Mouse (Mus musculus) testis, postnatal 10 days (tissue): Measurements from ENCODE around the gene Tom1l2.

Source experiments
- DNase-seq: peaks from one replicate; pipeline ENCODE4 v3.0.0; 2021; ENCODE audit warnings: low spot score

The Tom1l2 gene

GRCm38 (mm10) chr11:60265271-60265985 lies 87.3 kb downstream of the Tom1l2 start:
- no peak for DNase-seq

- no peak for DNase-seq
Measured at GRCm38 (mm10) chr11:60264651-60265050, 88.1 kb downstream of the Tom1l2 start.

DNA sequence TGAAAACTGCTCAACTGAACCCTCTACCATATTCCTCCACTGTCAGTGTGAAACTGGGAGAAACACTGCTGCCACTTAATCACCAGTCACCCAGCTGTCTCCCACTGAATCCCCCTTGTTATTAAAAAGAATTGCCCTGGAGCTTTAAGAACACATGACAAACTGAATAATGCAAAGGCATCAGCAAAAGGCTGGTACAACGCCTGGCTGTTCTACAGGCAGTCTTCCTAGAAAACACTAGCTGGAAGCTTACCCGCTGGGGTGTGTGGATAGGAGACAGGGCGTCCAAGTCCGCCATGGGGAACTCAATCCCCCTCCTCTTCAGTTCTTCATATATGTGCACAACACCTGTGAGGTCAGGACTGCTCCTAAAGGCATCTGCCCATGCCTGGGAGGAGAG lies 90.3 kb downstream of the Tom1l2 start:
- no peak for DNase-seq

- DNase-seq, result no peak
Measured at GRCm38 (mm10) chr11:60260743-60261142, 92.0 kb downstream of the Tom1l2 start.

DNA sequence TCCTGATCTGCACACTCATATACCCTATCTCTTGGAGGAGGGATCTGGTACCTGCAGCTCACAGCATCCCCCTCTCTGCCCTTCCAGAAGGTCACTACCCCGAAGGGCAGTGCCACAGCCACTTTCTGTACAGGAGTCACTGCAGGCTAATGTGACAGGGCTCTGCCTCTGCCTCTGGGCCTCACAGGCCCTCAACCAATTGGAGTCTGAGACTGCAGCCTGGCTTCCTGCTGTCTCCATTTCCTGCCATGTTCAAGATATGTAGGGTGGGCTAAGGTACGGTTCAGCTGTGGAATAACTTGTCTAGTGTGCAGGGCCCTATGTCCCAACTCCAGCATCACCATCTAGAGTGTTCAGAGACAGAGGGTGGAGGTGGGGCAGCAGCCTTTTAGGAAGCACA lies 95.0 kb downstream of the Tom1l2 start:
- no peak for DNase-seq

GRCm38 (mm10) chr11:60256713-60257112 lies 96.0 kb downstream of the Tom1l2 start:
- no peak for DNase-seq

DNA sequence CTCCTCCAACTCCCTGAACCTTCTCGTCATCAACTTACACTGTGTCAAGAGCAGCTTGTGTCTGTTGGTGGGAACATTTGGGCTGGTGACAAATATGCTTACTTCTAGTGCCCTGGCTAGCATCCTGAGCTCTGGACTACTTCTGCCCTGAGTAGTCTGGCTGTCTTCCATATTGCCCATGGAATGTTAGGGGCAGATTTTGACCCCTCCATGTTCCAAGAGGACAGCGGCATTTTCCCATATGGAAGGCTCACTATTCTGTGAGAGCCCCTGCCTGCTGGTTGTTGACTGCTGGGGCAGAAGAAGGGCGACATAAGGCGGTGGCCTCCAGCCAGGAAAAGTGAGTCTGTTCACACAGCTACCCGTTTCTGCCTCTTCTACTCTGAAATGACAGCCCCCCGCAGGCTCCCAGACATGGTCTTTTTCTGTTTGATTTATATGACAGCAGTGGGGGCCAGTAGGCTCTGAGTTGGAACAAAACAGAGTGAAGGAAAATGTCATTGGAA lies 96.5 kb downstream of the Tom1l2 start:
- DNase-seq, result no peak

DNA sequence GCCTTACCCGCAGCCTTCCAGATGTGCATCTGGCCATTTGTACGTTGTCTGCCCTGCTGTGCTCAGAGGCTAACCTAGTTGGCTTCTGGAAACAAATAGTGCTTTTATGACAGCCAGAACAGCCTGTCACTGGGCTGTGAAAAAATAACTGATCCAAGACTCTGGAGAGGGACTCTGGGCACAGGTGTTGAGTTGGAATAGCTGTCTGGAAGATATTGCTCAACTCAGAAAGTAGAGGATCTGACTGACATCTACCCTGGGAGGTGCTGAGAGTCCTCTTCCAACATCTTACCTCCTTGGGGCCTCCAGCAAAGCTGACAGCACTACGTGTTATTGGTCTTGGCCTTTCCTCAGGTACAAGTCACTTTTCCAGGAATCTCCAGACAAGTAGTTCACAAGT lies 97.1 kb downstream of the Tom1l2 start:
- DNase-seq, result no peak

DNA sequence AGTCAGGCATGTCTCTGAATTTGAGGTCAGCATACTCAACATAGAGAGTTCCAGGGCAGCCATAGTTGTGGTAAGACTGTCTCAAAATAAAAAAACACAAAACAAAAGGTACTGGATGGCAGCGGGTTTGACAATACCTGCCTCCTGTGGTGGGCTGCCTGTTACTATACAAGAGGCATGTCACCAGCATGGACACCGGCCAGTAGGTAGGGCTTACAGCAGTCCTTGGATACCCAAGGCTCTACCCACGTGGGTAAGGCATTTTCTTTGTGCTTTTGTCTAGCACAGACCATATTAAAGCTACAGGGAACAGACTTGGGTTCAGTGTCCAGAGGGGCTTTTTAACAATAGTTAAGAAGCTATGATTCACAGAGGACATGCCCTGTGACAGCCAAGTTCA lies 97.5 kb downstream of the Tom1l2 start:
- no peak for DNase-seq

DNA sequence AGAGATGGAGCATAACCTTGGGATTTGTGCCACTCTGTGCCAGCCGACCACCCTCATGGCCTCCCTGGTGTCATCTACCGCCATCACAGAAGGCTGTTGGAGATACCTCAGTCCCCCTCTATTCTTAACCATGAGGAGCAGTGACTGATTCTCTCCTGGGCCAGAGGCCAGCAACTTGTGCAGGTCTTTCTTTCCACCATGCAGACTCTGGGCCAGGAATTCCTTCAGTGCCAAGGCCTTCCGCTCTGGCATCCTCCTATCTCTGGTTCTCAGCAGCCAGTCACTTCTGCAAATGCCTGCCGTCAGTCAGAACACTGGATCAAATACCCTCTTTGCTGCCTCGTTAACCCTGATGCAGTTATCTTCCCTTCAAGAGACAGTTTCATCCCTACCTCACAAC lies 98.4 kb downstream of the Tom1l2 start:
- no peak for DNase-seq

- DNase-seq, result no peak
Measured at GRCm38 (mm10) chr11:60253546-60253945, 99.2 kb downstream of the Tom1l2 start.

DNA sequence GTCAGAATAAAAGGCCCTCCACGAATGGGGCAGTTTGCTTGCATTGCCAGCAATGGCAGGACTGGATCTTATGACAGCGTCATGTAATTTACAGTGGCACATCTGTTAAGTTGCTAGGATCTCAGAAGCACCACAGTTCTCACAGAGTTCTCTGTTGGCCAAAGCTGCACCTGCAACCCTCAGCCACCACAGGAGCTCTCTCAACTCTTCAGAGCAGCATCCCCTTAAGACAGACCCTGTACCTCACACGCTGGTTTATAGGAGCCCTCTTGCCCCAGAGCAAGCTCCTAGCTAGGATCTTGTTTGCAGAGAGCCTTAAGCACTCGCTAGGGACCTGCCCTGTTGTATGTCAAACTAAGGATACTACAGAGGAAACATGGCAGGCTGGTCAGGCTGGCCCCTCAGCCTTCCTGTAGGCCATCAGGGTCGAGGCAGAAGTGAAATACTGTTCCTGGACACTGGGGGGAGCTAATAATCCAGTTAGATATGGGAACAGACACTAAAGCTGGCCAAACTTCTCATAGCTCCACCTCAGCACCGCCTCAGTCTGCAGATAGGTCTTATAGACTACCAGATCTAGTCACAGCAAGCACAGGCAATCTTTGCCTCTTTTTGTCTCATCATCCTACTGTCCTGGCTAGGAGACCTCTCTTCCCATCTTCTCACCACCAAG lies 101.6 kb downstream of the Tom1l2 start:
- DNase-seq, result peak; percentile 56

DNA sequence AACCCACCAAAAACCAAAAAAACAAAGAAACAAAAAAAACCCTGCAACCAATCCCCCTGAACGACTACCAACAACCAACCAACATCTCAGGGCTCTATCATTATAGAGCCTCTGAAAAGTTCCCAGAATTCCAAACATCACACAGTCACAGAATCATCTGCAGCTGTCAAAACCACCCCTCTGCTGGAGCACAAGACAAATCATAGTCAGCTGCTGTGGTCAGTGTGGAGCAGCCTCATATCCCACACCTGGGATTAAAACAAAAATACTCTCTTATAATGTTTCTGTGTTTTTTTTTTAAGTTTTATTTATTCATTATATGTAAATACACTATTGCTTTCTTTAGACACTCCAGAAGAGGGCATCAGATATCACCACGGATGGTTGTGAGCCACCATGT lies 102.8 kb downstream of the Tom1l2 start:
- DNase-seq, result no peak

DNA sequence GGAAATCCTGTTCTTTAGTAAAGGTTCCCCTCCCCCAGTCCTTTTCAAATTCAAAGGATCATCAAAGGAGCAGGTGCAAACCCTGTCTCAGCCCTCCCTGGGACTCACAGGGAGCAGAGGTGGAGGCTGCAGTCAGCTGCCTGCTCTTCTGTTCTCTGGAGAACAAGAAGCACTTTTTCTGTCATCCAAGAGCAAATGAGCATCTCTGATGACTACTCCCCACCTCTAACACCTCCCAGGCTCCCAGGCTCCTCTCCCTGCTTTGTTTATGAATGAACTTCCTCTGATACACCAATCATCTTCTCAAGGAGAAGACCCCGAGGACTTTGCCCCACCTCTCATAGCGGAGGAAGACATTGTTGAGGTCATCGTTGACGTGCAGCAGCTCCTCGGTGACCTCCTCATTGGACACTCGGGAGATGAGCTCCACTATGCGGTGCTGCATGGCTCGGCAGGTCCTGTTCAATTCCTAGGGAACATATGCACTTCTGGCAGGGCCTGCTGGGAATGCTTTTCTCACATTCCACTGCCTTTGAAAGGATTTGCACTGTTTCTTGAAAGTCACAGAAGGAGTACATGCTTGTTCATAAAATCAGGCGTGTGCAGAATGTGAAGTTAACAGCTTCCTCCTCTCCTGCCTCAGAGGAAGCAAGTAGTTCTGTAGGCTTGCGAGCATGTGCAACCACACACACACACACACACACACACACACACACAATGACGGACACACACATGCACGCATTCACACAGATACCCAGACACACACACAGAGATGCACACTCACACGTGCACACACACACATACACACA lies 103.9 kb downstream of the Tom1l2 start:
- DNase-seq, result no peak

GRCm38 (mm10) chr11:60247753-60248550 lies 104.8 kb downstream of the Tom1l2 start:
- no peak for DNase-seq

GRCm38 (mm10) chr11:60246077-60246476 lies 106.6 kb downstream of the Tom1l2 start:
- no peak for DNase-seq

GRCm38 (mm10) chr11:60244503-60245143 lies 108.1 kb downstream of the Tom1l2 start:
- DNase-seq, result no peak

GRCm38 (mm10) chr11:60240509-60240908 lies 112.2 kb downstream of the Tom1l2 start:
- no peak for DNase-seq

- DNase-seq, result no peak
Measured at GRCm38 (mm10) chr11:60235351-60235750, 117.4 kb downstream of the Tom1l2 start.

DNA sequence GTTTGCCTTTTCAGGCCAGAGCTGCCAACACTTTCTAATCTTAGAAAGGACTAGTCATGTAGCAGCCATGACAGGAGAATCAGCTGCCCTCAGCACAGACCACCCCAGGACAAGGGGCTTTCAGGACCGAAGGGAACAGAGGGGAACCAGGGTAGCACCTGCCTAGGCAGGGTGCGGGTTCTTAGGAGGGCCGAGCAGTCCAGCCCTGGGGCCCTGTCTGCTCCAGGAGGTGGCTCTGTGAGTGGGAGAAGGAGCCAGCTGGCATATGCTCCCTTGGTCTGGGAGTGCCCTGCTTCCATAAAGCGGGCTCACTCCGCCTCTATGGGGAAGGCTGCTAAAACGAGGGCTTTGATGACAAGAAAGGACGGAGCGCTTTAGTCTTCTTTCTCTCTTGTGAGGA lies 119.5 kb downstream of the Tom1l2 start:
- no peak for DNase-seq

DNA sequence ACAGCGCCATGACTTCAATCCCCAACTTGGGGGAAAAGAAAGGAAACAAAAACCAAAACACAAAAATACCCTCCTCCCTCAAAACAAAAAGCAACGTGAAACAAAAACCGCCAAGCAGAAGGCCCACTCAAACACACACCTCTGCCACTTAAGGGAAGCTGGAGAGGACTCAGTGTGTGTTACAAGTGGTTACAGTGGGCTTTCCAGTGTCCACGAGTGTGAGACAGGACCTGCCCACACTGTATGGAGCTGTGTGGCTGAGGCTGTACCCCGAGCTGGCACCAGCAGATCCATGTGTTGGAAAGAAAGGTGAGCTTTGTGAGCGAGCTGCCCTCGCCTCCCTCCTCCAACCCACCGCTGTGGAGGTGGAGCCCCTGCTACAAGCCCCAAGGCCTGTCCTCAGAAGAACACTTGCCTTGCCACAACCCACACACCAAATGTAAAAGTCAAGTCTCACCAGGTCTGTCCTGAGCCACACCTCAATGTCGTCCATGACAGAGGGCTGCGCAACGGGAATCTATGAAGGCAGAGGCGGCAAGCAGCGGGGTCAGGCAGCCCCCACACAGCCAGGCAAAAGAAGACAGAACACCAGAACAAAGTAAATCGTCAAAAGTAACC lies 120.2 kb downstream of the Tom1l2 start:
- DNase-seq, result no peak
